Mouse (Mus musculus): ENCODE measurements around the gene Ghdc. TPM values are rescaled to one million over a fixed set of nuclear protein-coding genes. Genes with fewer than 3 reads are reported as not detected.

The Ghdc gene
- polyA plus RNA-seq, 1 experiment from 2014 or later: 4.3 TPM

- no peaks in the 10 kb centered on the region for H3K27me3 ChIP-seq (ENCODE audit: low read depth, poor library complexity, severe bottlenecking)
- WGBS: 89% methylated on average over 3 of the region's 3 CpGs
- peaks cover 32% of the 10 kb centered on the region for H3K4me1 ChIP-seq
- peaks cover 58% of the 10 kb centered on the region for H3K36me3 ChIP-seq
- H3K9me3 ChIP-seq (replicated peaks): no peaks in the 10 kb centered on the region
- no peak overlapping the region for H3K4me3 ChIP-seq
- DNase-seq (ENCODE audit: low spot score): no peak
- no peak overlapping the region for H3K27ac ChIP-seq
Measured at GRCm38 (mm10) chr11:100719312-100719711, 51.4 kb downstream of the Ghdc start.

GRCm38 (mm10) chr11:100718866-100719265 lies 51.9 kb downstream of the Ghdc start:
- no peak for DNase-seq (ENCODE audit: low spot score)
- 93% methylated on average over 4 of the region's 4 CpGs for WGBS
- no peak overlapping the region for H3K27ac ChIP-seq
- H3K36me3 ChIP-seq: peaks cover 58% of the 10 kb centered on the region
- no peaks in the 10 kb centered on the region for H3K9me3 ChIP-seq (replicated peaks)
- peaks cover 34% of the 10 kb centered on the region for H3K4me1 ChIP-seq
- no peak overlapping the region for H3K4me3 ChIP-seq
- H3K27me3 ChIP-seq (ENCODE audit: low read depth, poor library complexity, severe bottlenecking): no peaks in the 10 kb centered on the region

DNA sequence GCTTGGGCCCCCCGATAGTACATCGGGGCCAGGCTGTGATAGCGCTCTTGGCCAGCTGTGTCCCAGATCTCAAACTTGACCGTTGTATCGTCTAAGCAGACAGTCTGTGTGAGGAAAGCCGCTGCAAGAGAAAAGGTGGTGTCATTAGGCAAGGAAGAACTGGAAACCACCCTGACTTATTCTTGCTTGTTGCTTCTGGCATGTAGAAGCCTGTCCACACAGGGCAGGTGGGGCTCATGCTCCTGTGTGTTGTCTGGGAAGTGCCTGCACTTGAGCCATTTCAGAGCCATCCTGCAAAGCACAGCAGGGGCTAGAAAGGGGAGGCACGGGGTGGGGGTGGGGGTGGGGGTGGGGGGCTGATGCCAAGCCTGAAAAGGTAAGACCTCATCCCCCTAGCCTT lies 52.3 kb downstream of the Ghdc start:
- peaks cover 38% of the 10 kb centered on the region for H3K4me1 ChIP-seq
- H3K27ac ChIP-seq: no peak overlapping the region
- no peaks in the 10 kb centered on the region for H3K9me3 ChIP-seq (replicated peaks)
- no peak for DNase-seq (ENCODE audit: low spot score)
- H3K36me3 ChIP-seq: peaks cover 58% of the 10 kb centered on the region
- H3K4me3 ChIP-seq: no peak overlapping the region
- 92% methylated on average over 7 of the region's 7 CpGs for WGBS
- H3K27me3 ChIP-seq (ENCODE audit: low read depth, poor library complexity, severe bottlenecking): no peaks in the 10 kb centered on the region

DNA sequence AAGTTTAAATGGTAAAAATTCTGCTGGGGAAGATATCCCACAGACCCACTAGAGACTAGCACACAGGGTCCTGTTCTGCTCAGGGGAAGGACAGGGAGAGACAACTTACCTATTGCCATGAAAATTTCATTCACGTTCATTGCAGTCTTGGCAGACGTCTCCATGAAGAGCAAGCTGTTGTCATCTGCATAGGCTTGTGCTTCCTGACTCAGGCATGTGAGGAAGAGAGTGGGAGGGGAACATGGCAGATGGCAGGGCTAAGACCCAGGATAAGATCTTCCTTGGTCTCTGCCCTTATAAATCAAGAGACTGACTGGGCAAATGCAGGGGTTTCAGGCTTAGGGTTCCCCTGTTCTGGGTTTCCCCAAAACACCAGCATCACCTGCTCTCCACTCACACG lies 54.1 kb downstream of the Ghdc start:
- 92% methylated on average over 3 of the region's 3 CpGs for WGBS
- Histone ChIP-seq H3K9me3 (replicated peaks) (no peaks in the 10 kb centered on the region), H3K27ac (no peak overlapping the region), H3K4me1 (peaks cover 45% of the 10 kb centered on the region), H3K27me3 (ENCODE audit: low read depth, poor library complexity, severe bottlenecking) (no peaks in the 10 kb centered on the region), H3K4me3 (no peak overlapping the region), H3K36me3 (peaks cover 58% of the 10 kb centered on the region)
- DNase-seq (ENCODE audit: low spot score): no peak

Other genes with a start within 250 kb of the Ghdc start
- 260 and 263 TPM in 2 replicates for gene Acly, start 243.0 kb downstream of the Ghdc start, polyA plus RNA-seq (2016; fragmentation: Nextera tagmentation; extraction: Ambion mirVana)
- 1.1 and 1.2 TPM in 2 replicates for gene Ttc25, start 225.3 kb downstream of the Ghdc start, polyA plus RNA-seq (2016; fragmentation: Nextera tagmentation; extraction: Ambion mirVana)
- 13.1 and 23.0 TPM in 2 replicates for gene Cnp, start 196.1 kb downstream of the Ghdc start, polyA plus RNA-seq (2016; fragmentation: Nextera tagmentation; extraction: Ambion mirVana)
- 86.2 and 95.5 TPM in 2 replicates for gene Nkiras2, start 151.7 kb downstream of the Ghdc start, polyA plus RNA-seq (2016; fragmentation: Nextera tagmentation; extraction: Ambion mirVana)
- gene Dnajc7, start 150.8 kb downstream of the Ghdc start, polyA plus RNA-seq (2016; fragmentation: Nextera tagmentation; extraction: Ambion mirVana): 256 and 281 TPM in 2 replicates
- gene Zfp385c, start 78.5 kb downstream of the Ghdc start, polyA plus RNA-seq (2016; fragmentation: Nextera tagmentation; extraction: Ambion mirVana): 0.15 and 0.16 TPM in 2 replicates
- gene Dhx58, start 66.7 kb downstream of the Ghdc start, polyA plus RNA-seq (2016; fragmentation: Nextera tagmentation; extraction: Ambion mirVana): 3.1 and 4.4 TPM in 2 replicates
- gene Kat2a, start 58.5 kb downstream of the Ghdc start, polyA plus RNA-seq (2016; fragmentation: Nextera tagmentation; extraction: Ambion mirVana): 77.2 and 87.7 TPM in 2 replicates
- 0.31 and 0.56 TPM in 2 replicates for gene Hspb9, start 57.1 kb downstream of the Ghdc start, polyA plus RNA-seq (2016; fragmentation: Nextera tagmentation; extraction: Ambion mirVana)
- 13.1 and 16.8 TPM in 2 replicates for gene Rab5c, start 32.7 kb downstream of the Ghdc start, polyA plus RNA-seq (2016; fragmentation: Nextera tagmentation; extraction: Ambion mirVana)
- not detected in 2 replicates for gene Kcnh4, start 11.0 kb downstream of the Ghdc start, polyA plus RNA-seq (2016; fragmentation: Nextera tagmentation; extraction: Ambion mirVana)
- not detected in 2 replicates for gene Hcrt, start 8.0 kb downstream of the Ghdc start, polyA plus RNA-seq (2016; fragmentation: Nextera tagmentation; extraction: Ambion mirVana)
- 15.4 and 15.6 TPM in 2 replicates for gene Stat5b, start 79.8 kb upstream of the Ghdc start, polyA plus RNA-seq (2016; fragmentation: Nextera tagmentation; extraction: Ambion mirVana)
- gene Stat5a, start 88.4 kb upstream of the Ghdc start, polyA plus RNA-seq (2016; fragmentation: Nextera tagmentation; extraction: Ambion mirVana): 2.1 and 2.7 TPM in 2 replicates
- gene Stat3, start 168.6 kb upstream of the Ghdc start, polyA plus RNA-seq (2016; fragmentation: Nextera tagmentation; extraction: Ambion mirVana): 20.7 and 30.2 TPM in 2 replicates
- 21.9 and 24.6 TPM in 2 replicates for gene Cavin1, start 199.9 kb upstream of the Ghdc start, polyA plus RNA-seq (2016; fragmentation: Nextera tagmentation; extraction: Ambion mirVana)
- gene Atp6v0a1, start 238.5 kb upstream of the Ghdc start, polyA plus RNA-seq (2016; fragmentation: Nextera tagmentation; extraction: Ambion mirVana): 28.1 and 30.2 TPM in 2 replicates